Mouse (Mus musculus) thymus, adult 2 months (tissue): ENCODE measurements at regions not wholly inside any gene's neighbourhood (a gene's known extent, or its start where the extent isn't known, plus 50 kb on each side); places are given as distances from the start of the nearest gene placed in this dataset.

ENCODE experiments used
- CTCF ChIP-seq: fragments of 200-500 bp; IDR thresholded peaks from 2 replicates; pipeline ENCODE4 v1.5.1; 2012; ENCODE audit warnings: mild to moderate bottlenecking, control low read depth, low read length, moderate library complexity, borderline replicate concordance; ENCODE audit not compliant: control insufficient read depth, poor library complexity, insufficient read depth; ENCODE audit errors: extremely low read depth
- POLR2A ChIP-seq: fragments of 200-500 bp; IDR thresholded peaks from 2 replicates; pipeline ENCODE4 v1.6.1; 2012; ENCODE audit warnings: mild to moderate bottlenecking, low read length, control low read depth, moderate library complexity; ENCODE audit not compliant: control insufficient read depth, poor library complexity, insufficient read depth; ENCODE audit errors: extremely low read depth

GRCm38 (mm10) chr1:75988496-75988895, 442.4 kb downstream of the Slc4a3 start:
- no peak for TF ChIP-seq CTCF
- TF ChIP-seq POLR2A: no peak
